Mouse (Mus musculus): ENCODE results near the gene Gpc5. TPM values are rescaled to one million over a fixed set of nuclear protein-coding genes. Genes with fewer than 3 reads are reported as not detected.

Gene Gpc5
- polyA plus RNA-seq (2014; fragmentation: Illumina TruSeq; extraction: RNeasy Lipid Tissue Mini Kit (QIAGEN cat#74804)) = not detected

DNA sequence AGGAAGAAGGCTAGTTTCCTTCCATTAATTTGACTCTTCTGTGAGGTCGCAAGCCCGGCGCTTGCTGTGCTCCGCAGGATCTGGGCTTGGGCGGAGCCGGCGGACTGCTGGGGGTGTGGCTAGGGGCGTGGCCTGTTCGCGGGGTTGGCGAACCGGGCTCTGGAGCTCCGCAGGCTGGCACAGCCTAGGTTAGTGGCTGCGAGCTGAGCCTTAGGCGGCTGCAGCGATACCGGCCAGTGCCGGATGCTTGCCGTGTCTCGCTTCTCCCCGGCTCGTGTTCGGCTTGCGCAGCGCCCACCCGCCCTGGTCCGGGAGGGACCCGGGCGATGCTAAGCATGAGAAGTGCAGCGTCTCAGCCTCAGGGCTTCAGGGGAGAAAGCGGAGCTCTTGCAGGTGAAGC, at the start of gene Gpc5:
Gpc5 (plus strand) TSS at position 135 of the 400 bp plus-strand sequence.

